Mouse (Mus musculus) lung, postnatal 0 days (tissue): Measurements from ENCODE around the gene Igdcc4.

Experiments used
- CTCF ChIP-seq: IDR thresholded peaks from 2 replicates; pipeline ENCODE4 v1.5.1; 2016; ENCODE audit warnings: antibody characterized with exemption, mild to moderate bottlenecking
- EP300 ChIP-seq: IDR thresholded peaks from 2 replicates; pipeline ENCODE4 v1.6.1; 2016; ENCODE audit warnings: antibody characterized with exemption, mild to moderate bottlenecking, control low read depth

GRCm38 (mm10) chr9:65120935-65121334 lies 19.6 kb downstream of the Igdcc4 start:
- TF ChIP-seq CTCF (peak; percentile 95), EP300 (no peak)
